Mouse (Mus musculus): ENCODE results near the gene Tet2. TPM values are rescaled to one million over a fixed set of nuclear protein-coding genes. Genes with fewer than 3 reads are reported as not detected.
A peak's percentile ranks its signal among the peaks of the same experiment; 100 is the strongest.

Tet2 gene
- polyA plus RNA-seq, 1 experiment from 2014 or later: 28.4 TPM

DNA sequence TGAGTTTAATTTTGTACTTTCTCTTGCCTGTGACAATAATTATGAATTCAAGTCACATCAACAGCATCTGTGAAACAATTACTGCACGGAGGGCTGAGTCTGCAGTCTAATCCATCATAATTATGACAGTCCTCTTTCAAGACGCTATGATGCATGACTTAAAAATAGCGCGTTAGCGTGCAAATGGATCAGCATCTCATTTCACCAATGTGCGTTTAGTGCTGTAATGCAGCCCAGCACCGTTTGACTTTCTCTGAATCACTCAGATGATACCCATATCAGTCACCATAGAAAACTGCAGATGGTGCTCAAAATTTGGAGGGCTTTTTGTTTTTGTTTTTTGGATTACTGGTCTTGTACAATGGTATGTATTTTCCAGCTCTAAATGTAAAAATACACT lies 48.0 kb downstream of the Tet2 start:
- Histone ChIP-seq H3K4me2 (ENCODE audit: low read depth, low read length) (no peak overlapping the region), H3K9me3 (ENCODE audit: control insufficient read depth, low read length) (no peaks in the 10 kb centered on the region), H3K4me1 (ENCODE audit: control insufficient read depth, insufficient read depth, low read length) (no peaks in the 10 kb centered on the region), H3K9ac (replicated peaks; ENCODE audit: low read depth, low read length) (no peak overlapping the region), H3K27ac (ENCODE audit: low read depth, low read length) (no peak overlapping the region), H3K36me3 (ENCODE audit: control insufficient read depth, insufficient read depth, low read length) (no peaks in the 10 kb centered on the region), H3K27me3 (ENCODE audit: control insufficient read depth, insufficient read depth, low read length) (no peaks in the 10 kb centered on the region), H3K4me3 (ENCODE audit: low read depth, low read length) (no peak overlapping the region)
- peak; percentile 93 for ATAC-seq (ENCODE audit: low read depth)
- 48% methylated on average over 7 of the region's 7 CpGs for WGBS

DNA sequence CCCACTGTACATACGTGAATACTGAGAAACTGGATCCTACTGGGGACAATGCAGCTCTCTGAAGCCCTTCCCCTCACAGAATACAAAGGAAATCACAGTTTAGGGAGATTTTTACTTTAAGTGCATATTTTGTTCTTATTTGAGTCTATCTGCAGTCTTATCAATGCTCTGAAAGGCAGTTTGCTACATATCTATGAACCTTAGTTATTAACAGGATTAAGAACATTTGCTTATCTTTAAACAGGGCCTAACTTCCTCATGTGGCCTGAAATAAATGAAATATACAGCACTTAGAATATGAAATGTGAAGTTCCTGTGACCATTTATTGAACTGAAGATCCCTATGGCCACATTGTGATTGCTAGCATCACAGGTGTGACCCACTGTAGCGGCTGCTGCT lies 53.6 kb downstream of the Tet2 start:
- Histone ChIP-seq H3K4me3 (ENCODE audit: low read depth, low read length) (no peak overlapping the region), H3K9me3 (ENCODE audit: control insufficient read depth, low read length) (no peaks in the 10 kb centered on the region), H3K4me2 (ENCODE audit: low read depth, low read length) (no peak overlapping the region), H3K36me3 (ENCODE audit: control insufficient read depth, insufficient read depth, low read length) (peaks cover 16% of the 10 kb centered on the region), H3K27me3 (ENCODE audit: control insufficient read depth, insufficient read depth, low read length) (no peaks in the 10 kb centered on the region), H3K27ac (ENCODE audit: low read depth, low read length) (no peak overlapping the region), H3K9ac (replicated peaks; ENCODE audit: low read depth, low read length) (no peak overlapping the region), H3K4me1 (ENCODE audit: control insufficient read depth, insufficient read depth, low read length) (no peaks in the 10 kb centered on the region)
- ATAC-seq (ENCODE audit: low read depth): no peak
- WGBS: 87% methylated on average over 2 of the region's 2 CpGs

DNA sequence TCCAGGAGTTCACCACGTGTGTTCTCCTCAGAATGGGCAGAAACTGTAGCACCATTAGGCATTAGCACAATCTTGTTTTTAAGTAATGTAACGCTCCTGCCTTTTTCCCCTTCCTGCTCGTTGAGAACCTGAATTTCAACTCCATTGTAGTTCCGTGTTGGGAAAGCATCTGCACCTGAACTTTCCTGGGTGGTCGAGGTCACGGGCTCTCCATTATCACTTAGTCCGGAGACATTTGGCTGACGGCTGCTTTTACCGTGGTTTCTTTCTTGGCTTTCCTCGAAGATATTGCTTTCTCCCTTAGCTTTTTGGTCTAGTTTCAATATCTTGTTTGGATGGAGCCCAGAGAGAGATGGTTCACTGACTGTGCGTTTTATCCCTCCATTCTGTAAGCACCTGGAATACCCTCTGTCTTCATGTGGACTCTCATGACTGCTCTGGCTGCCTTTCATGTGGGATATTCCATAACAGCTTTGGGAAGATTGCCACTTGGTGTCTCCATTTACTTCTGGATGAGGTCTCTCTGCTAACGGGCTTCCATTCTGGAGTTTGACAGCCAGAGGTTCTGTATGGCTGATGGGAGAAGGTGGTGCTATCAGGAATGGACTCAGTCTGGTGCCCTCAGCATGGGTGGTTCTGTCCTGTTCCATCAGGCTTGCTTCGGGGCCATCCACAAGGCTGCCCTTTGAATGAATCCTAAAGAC lies 56.8 kb downstream of the Tet2 start:
- peaks cover 27% of the 10 kb centered on the region for H3K36me3 ChIP-seq (ENCODE audit: control insufficient read depth, insufficient read depth, low read length)
- H3K4me1 ChIP-seq (ENCODE audit: control insufficient read depth, insufficient read depth, low read length): no peaks in the 10 kb centered on the region
- H3K27me3 ChIP-seq (ENCODE audit: control insufficient read depth, insufficient read depth, low read length): no peaks in the 10 kb centered on the region
- H3K9ac ChIP-seq (replicated peaks; ENCODE audit: low read depth, low read length): no peak overlapping the region
- H3K27ac ChIP-seq (ENCODE audit: low read depth, low read length): no peak overlapping the region
- no peak overlapping the region for H3K4me3 ChIP-seq (ENCODE audit: low read depth, low read length)
- ATAC-seq (ENCODE audit: low read depth): no peak
- H3K9me3 ChIP-seq (ENCODE audit: control insufficient read depth, low read length): no peaks in the 10 kb centered on the region
- H3K4me2 ChIP-seq (ENCODE audit: low read depth, low read length): no peak overlapping the region
- WGBS: 90% methylated on average over 13 of the region's 13 CpGs

- 90% methylated on average over 1 of the region's 1 CpGs for WGBS
- H3K36me3 ChIP-seq (ENCODE audit: control insufficient read depth, insufficient read depth, low read length): peaks cover 42% of the 10 kb centered on the region
- ATAC-seq (ENCODE audit: low read depth): no peak
Measured at GRCm38 (mm10) chr3:133482887-133483286, 62.1 kb downstream of the Tet2 start.

DNA sequence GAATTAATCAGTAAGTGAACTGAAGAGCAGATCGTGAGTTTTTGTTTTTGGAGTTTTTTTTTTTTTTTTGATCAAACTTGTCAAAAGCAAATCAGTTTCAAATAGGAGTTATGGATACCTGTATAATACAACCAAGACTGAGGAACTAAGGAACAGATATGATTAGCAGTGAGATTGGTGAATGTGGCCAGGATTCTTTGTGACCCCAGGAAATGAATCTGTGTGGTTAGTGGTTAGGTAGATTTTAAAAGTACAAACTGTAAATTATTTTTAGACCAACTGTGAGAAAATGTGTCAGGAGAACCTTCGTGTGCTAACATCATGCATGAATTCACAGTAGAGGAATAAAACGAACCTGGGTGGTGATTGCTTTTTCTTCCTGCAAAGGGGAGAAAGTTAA lies 66.0 kb downstream of the Tet2 start:
- Histone ChIP-seq H3K4me3 (ENCODE audit: low read depth, low read length) (no peak overlapping the region), H3K9ac (replicated peaks; ENCODE audit: low read depth, low read length) (no peak overlapping the region), H3K36me3 (ENCODE audit: control insufficient read depth, insufficient read depth, low read length) (peaks cover 19% of the 10 kb centered on the region; the same call in 1 of the 2 replicates), H3K27me3 (ENCODE audit: control insufficient read depth, insufficient read depth, low read length) (no peaks in the 10 kb centered on the region), H3K4me2 (ENCODE audit: low read depth, low read length) (no peak overlapping the region), H3K9me3 (ENCODE audit: control insufficient read depth, low read length) (no peaks in the 10 kb centered on the region), H3K27ac (ENCODE audit: low read depth, low read length) (no peak overlapping the region), H3K4me1 (ENCODE audit: control insufficient read depth, insufficient read depth, low read length) (no peaks in the 10 kb centered on the region)
- WGBS: 89% methylated on average over 3 of the region's 3 CpGs
- no peak for ATAC-seq (ENCODE audit: low read depth)

More at GRCm38 (mm10) chr3:133482887-133483286, 62.1 kb downstream of the Tet2 start:
- H3K27me3 ChIP-seq (ENCODE audit: control insufficient read depth, insufficient read depth, low read length): no peaks in the 10 kb centered on the region
- no peaks in the 10 kb centered on the region for H3K9me3 ChIP-seq (ENCODE audit: control insufficient read depth, low read length)
- no peak overlapping the region for H3K4me2 ChIP-seq (ENCODE audit: low read depth, low read length)
- H3K4me1 ChIP-seq (ENCODE audit: control insufficient read depth, insufficient read depth, low read length): no peaks in the 10 kb centered on the region
- H3K27ac ChIP-seq (ENCODE audit: low read depth, low read length): no peak overlapping the region
- H3K9ac ChIP-seq (replicated peaks; ENCODE audit: low read depth, low read length): no peak overlapping the region
- no peak overlapping the region for H3K4me3 ChIP-seq (ENCODE audit: low read depth, low read length)

DNA sequence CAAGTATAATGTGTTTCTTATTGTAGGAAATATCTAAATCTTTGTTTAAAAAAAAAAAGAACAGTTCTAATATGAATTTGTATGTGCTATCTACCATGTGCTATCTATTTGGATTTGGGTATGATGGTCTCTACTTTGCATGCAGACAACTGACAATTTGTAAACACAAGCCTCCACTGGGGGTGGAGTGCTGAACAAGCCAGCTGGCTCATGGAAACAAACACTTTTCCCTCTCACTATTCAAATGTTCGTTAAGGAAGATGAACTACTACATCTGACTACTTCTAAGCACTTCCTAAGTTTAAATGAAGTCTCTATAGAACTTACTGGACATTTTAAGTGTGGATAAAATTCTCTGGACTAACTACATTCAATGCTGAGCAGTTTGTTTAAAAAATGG lies 71.2 kb downstream of the Tet2 start:
- ATAC-seq (ENCODE audit: low read depth): no peak
- Histone ChIP-seq H3K4me3 (ENCODE audit: low read depth, low read length) (no peak overlapping the region), H3K27me3 (ENCODE audit: control insufficient read depth, insufficient read depth, low read length) (no peaks in the 10 kb centered on the region), H3K9me3 (ENCODE audit: control insufficient read depth, low read length) (no peaks in the 10 kb centered on the region), H3K27ac (ENCODE audit: low read depth, low read length) (no peak overlapping the region), H3K4me2 (ENCODE audit: low read depth, low read length) (no peak overlapping the region), H3K4me1 (ENCODE audit: control insufficient read depth, insufficient read depth, low read length) (no peaks in the 10 kb centered on the region), H3K36me3 (ENCODE audit: control insufficient read depth, insufficient read depth, low read length) (peaks cover 28% of the 10 kb centered on the region), H3K9ac (replicated peaks; ENCODE audit: low read depth, low read length) (no peak overlapping the region)
- WGBS: 83% methylated on average over 1 of the region's 1 CpGs

DNA sequence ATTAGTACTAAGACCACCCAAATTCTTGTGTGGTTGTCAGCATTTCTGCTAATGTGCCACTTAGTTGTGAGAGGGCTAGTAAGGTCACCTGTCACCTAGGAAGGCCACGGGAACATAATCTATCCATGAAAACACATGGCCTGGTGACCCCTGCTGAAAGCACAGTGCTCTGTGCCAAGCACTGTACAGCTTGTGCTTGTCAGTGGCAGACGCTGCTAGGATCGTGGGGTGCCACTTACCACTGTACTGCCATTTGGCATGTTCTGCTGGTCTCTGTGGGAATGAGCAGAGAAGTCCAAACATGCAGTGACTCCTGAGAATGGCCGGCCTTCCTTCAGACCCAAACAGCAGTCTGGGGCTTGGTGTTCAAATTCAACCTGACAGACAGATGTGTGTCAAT lies 73.8 kb downstream of the Tet2 start:
- Histone ChIP-seq H3K4me2 (ENCODE audit: low read depth, low read length) (no peak overlapping the region), H3K9ac (replicated peaks; ENCODE audit: low read depth, low read length) (no peak overlapping the region), H3K4me3 (ENCODE audit: low read depth, low read length) (no peak overlapping the region), H3K27me3 (ENCODE audit: control insufficient read depth, insufficient read depth, low read length) (no peaks in the 10 kb centered on the region), H3K27ac (ENCODE audit: low read depth, low read length) (no peak overlapping the region), H3K9me3 (ENCODE audit: control insufficient read depth, low read length) (no peaks in the 10 kb centered on the region), H3K36me3 (ENCODE audit: control insufficient read depth, insufficient read depth, low read length) (peaks cover 55% of the 10 kb centered on the region), H3K4me1 (ENCODE audit: control insufficient read depth, insufficient read depth, low read length) (no peaks in the 10 kb centered on the region)
- ATAC-seq (ENCODE audit: low read depth): no peak
- whole genome bisulfite sequencing: 94% methylated on average over 4 of the region's 4 CpGs

DNA sequence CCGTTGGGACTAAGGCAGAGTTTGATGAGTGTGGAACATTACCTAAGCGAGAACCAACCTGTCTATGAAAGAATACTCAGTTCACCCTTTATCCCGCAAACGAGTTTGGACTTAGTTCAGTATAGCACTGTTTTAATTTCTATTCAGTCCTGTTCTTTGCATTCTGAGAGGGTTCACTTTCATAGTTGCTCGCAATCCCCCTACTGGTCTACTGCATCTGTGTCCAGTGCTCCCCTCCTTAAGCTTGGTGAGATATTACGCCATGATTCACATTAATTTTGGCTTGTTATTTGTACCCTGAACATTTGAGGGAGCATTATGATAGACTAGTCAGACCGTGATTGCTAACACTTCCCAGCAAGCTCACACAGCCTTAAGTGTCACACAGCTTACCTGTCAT lies 76.1 kb downstream of the Tet2 start:
- Histone ChIP-seq H3K27me3 (ENCODE audit: control insufficient read depth, insufficient read depth, low read length) (no peaks in the 10 kb centered on the region), H3K27ac (ENCODE audit: low read depth, low read length) (no peak overlapping the region), H3K4me3 (ENCODE audit: low read depth, low read length) (no peak overlapping the region), H3K36me3 (ENCODE audit: control insufficient read depth, insufficient read depth, low read length) (peaks cover 56% of the 10 kb centered on the region), H3K9me3 (ENCODE audit: control insufficient read depth, low read length) (no peaks in the 10 kb centered on the region), H3K4me1 (ENCODE audit: control insufficient read depth, insufficient read depth, low read length) (no peaks in the 10 kb centered on the region), H3K4me2 (ENCODE audit: low read depth, low read length) (no peak overlapping the region), H3K9ac (replicated peaks; ENCODE audit: low read depth, low read length) (no peak overlapping the region)
- WGBS: 97% methylated on average over 7 of the region's 7 CpGs
- ATAC-seq (ENCODE audit: low read depth): no peak

DNA sequence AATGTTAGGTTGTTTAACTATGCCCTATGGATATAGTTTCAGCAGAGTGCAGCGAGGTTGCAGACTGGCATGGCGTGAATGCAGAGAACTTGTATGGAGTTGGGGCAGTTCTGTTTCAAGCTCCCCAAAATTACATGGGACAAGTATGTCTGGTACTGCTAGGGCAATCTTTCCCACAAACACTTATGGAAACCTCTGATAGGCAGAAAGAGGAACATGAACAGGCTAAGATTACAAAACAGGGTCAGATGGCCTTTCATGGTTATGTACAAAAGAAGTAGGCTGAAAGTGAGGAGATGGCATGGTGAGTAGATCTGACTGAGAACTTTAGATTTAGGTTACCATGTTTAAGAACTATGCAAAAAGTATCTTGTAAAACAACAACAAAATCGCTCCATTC lies 81.7 kb downstream of the Tet2 start:
- H3K4me2 ChIP-seq (ENCODE audit: low read depth, low read length): no peak overlapping the region
- H3K4me3 ChIP-seq (ENCODE audit: low read depth, low read length): no peak overlapping the region
- no peak overlapping the region for H3K27ac ChIP-seq (ENCODE audit: low read depth, low read length)
- no peak overlapping the region for H3K9ac ChIP-seq (replicated peaks; ENCODE audit: low read depth, low read length)
- peaks cover 22% of the 10 kb centered on the region for H3K36me3 ChIP-seq (ENCODE audit: control insufficient read depth, insufficient read depth, low read length)
- H3K4me1 ChIP-seq (ENCODE audit: control insufficient read depth, insufficient read depth, low read length): no peaks in the 10 kb centered on the region
- H3K9me3 ChIP-seq (ENCODE audit: control insufficient read depth, low read length): no peaks in the 10 kb centered on the region
- no peaks in the 10 kb centered on the region for H3K27me3 ChIP-seq (ENCODE audit: control insufficient read depth, insufficient read depth, low read length)
- no peak for ATAC-seq (ENCODE audit: low read depth)
- 93% methylated on average over 3 of the region's 3 CpGs for WGBS

Measured in neural tube, embryonic 14.5 days (tissue).